Mouse (Mus musculus) cerebellum, adult 8-10 months (tissue): Measurements from ENCODE around the gene Zfand5.
"Not testable (repeated sequence)": the region's sequence is repeated elsewhere in the genome, so short reads cannot be mapped to it uniquely, and the experiment has no call there.

Experiments
- DNase-seq: peaks from one replicate; pipeline ENCODE4 v3.0.0; 2022

The Zfand5 gene

DNA sequence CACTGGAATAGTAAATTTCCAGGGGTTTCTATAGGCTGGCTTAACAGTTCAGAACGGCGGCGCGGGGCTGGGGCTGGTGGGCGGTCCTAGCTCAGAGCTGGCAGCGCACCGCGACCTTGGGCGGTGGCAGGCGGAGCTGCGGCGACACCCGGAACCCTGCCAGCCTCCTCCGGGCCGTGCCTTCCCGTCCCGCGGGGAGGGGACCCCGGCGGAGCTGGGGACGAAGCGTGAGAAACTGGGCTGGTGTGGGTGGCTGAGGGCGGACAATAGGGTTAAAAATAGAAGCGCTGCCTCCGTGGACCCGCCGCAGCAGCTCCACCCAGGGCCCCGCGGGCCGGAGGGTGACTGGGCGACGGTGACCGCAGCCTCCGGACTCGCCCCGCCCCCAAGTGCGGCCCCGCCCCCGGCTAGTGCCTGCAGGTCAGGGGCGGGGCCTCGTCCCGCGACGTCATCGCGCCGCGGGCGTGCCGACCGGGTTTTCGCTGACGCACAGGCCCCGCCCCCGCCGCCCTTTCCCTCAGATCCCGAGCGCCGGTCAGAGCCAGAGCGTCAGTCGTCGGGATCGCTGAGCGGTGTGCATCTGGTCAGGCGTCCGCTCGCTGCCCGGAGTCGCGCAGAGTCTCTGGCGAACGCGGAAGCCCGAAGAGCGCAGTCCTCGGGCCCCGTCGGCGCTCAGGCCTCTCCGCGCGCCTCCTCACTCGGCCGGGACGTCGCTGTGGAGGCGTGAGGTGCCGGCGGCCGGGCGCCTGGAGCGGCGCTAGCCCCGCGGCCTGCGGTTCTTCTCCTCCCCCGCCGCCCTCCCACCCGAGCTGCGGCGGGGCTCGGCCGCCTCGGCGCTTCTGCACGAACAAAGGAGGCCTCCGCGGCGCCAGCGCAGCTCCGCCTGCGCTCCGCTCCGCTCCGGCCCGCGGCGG is at the start of gene Zfand5:
Gene Zfand5, plus strand, starts transcription at position 538 of the 914 bp plus-strand sequence.
- DNase-seq, result peak; percentile 100

DNA sequence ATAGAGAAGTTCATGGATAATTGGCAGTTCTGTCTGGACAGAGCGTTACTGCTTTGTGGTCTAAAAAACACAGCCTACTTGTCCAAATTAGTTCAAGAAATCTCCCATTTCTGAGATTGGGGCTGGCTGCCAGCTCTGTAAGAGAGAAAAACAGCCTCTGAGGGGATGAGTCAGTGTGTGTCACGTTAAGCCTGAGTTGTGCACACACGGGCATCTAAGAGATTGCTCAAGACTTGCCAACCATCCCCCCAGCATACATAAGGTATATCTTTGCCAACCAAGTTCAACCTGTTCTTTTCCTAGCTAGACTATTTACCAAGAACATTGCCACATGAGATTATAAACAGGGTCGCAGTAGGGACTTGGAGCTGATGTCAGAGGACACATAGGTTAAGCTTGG is 44.9 kb upstream of the Zfand5 start:
- DNase-seq, result no peak

DNA sequence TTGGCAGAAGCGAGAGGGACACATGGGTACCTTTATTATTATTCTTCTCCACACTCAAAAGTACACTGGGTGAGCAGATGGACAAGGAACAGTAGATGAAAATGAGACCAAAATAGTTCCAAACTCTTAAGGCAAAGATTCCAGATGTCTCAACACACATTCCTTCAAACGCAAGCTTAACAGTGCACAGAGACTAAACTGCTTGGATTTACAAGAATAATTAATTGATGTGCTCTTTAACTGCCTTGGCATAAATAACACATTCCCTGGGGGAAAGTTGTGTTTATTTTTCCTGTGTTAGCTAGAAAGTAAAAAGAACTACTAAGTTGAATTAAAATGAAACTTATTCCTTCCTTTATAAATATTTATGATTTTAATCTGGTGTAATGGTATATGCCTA is 44.3 kb upstream of the Zfand5 start:
- no peak for DNase-seq

DNA sequence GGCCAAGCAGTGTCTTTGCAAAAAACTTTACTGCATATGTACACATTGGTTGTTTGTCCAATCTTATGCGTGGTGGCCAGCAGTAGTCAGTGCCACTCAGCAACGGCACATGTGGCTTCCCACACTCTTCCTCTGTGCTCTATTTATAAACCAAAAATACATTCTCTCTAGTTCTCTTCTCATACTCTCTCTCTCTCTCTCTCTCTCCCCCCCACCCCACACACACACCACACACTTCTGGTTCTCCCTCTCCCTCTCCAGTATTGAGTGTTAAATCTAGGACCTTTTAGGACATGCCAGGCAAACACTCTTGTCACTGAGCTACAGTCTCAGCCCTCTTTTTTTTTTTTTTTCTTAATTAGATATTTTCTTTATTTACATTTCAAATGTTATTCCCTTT is 23.3 kb upstream of the Zfand5 start:
- DNase-seq, result not testable (repeated sequence)

DNA sequence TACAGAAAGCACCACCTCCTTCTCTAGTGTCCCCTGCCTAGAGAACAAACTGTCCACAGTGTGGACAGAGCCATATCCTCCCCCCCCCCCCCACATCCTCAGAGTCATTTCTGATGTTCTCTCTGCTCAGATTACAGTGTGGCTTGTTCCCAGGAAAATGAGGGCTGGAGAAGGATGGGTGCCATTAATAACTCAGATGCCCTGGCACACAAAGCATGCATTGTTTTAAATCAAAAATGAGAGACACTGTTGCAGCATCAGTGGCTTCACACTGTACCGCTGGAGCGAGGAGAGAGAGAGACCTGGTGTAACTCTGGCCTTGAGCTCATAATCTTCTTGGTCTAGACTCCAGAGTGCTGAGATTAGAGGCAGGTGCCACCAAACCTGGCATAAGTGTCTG is 18.2 kb upstream of the Zfand5 start:
- no peak for DNase-seq

DNA sequence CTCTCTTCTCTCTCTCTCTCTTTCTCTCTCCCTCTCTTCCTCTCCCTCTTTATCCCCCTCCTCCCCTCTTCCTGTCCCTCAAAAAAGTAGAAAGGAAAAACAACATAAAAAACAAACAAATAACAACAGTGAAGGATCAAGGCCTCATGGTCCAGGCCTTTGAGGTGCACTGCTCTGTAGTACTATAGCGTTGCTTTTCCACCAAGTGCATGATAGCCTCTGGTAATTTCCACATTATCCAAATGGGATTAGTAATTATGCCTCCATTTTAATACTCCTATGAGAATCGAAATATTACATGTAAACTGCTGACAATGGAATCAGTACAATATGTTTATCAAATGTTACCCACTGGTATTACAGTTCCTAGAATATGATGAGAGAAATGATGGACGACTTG is 16.2 kb upstream of the Zfand5 start:
- no peak for DNase-seq

DNA sequence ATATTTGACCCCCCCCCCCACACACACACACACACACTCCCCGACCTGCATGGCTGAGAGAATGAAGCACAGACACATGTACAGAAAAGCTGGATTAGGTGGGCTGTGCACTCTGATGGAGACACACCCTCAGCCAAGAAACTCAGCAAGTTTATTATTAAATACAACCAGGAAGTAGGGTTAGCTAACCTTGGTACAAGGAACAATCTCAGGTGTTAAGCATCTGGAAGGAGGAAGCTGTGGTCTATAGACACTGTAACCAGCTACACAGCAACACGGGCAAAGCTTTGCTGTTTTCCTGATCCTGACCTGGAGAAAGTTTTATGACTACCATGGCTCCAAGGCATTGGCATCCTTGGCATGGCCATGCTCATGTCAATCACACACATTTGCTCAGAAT is 12.6 kb upstream of the Zfand5 start:
- DNase-seq, result no peak

DNA sequence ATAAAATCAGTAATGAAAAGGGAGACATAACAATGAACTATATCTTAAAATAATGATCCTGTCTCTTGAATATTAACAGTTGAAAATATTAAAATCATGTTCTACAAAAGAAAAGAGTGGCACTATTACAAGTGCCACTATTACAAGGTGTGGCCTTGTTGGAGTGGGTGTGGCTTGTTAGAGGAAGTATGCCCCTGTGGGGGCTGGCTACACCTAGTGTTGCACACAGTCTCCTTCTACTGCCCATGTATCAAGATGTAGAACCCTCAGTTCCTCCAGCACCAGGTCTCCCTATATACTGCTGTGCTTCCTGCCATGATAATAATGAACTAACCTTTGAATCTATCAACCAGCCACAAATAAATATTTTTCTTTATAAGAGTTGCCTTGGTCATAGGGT is 11.8 kb upstream of the Zfand5 start:
- DNase-seq, result no peak

DNA sequence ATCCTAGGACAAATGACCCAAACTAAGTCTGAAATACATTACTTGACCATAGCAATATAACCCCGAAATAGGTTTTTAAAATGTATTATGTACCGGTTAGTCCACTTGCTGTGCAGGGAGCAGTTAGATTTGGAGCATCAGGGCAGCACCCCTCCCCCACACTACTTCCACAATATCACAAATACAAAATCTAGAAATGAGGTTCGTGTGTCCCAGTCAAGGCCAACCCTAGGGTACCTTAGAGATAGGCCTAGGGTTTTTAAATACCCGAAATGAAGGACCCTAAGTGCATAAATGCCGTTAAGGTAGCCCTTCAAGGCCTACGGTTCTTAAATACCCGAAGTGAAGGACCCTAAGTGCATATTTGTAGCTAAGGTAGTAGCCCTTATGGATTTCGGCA is 892 bp upstream of the Zfand5 start:
- no peak for DNase-seq

DNA sequence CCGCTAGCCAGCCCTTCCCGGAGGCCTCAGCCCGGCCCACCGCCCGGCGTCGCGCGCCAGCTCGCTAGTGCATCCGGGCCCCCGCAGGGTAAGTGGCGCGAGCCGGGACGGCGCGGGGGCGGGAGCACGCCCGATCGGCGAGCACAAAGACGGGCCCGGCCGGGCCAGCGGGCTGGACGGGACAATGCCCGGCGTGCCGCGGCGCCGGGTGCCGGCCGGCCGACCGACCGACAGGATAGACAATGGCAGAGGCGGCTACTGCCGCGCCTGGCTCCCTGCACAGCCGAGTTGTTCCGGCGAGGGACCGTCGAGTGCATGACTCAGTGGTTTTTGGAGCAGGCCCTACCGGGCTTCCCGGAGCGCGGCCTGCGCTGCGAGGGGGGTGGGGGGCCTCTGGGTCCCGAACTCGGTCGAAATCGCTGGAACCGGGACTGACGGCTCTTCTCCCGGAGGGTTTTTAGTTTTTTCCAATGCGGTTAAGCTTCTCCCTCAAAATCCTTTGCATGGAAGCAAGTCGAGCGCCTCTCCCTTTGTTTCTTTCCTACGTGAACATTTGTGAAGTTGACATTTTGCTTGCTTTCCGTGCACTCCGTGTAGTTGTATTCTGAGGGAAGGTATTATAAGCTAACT is 692 bp downstream of the Zfand5 start:
- peak; percentile 72 for DNase-seq

DNA sequence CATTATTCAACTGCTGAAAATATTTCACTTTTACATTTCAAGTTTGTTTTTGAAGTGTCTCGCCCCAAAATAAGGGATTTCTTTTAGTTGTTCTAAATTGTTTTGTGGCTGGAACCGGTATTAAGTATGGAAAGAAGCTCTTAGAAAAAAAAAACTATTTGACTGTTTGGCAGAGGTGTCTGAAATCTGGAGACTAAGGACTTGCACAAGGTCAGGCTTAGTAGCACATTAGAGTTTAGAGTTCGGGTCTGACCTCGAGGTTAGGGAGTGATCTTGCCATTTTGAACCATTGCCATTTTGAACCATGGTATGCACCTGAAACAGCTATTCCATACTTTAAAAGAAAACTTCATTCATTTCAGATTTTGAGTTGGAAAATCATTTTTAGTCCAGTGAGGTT is 1.4 kb downstream of the Zfand5 start:
- no peak for DNase-seq

DNA sequence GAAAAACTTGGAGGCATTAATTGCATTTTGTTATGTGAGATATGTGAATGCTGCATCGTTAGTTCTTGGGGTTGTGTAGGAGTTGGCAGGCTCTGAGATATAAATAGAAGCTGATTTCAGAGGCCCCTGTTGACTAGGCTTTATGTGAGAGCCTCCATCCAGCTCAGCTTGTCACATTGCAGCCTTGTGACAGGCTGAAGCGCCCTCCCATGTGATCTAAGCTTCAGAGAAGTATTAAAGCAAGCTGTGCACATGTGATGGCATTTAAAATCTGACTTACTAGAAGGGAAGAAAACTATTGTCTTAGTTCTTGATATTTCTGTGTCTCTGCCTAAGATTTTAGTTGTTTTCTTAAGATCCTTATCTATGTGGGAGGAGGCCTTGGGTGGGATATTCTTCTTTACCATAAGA is 2.1 kb downstream of the Zfand5 start:
- DNase-seq, result peak; percentile 63

DNA sequence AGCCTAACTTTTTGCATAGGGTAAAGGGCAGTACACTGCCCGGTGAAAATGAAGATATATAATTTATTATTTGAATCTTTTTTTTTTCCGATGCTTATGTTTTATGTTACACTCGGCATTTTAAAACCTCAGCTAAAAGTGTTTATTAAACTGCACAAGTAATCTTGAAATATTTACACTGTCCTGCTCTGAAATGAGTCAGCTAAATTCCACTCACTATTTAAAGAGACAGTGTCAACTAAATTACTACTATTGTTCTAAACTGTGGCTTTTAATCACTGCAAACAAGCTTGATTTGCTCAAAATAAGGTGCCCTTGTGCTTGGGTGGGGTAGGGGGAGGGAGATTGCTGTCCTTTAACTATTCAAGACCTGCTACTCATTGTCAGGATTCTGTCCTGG is 2.6 kb downstream of the Zfand5 start:
- DNase-seq, result no peak

DNA sequence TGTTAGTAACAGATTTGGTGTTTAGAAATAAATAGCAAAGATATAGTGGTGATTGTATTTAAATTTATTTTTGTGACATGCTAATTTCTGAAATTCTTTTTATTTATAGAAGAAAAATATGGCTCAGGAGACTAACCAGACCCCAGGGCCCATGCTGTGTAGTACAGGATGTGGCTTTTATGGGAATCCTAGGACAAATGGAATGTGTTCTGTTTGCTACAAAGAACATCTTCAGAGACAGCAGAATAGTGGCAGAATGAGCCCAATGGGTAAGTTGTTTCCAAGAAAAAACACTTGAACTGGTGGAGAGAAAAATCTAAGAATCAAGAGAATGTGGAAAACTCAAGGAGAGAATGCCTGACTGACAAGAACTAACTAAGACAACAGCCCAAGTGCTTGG is 4.2 kb downstream of the Zfand5 start:
- DNase-seq, result no peak

DNA sequence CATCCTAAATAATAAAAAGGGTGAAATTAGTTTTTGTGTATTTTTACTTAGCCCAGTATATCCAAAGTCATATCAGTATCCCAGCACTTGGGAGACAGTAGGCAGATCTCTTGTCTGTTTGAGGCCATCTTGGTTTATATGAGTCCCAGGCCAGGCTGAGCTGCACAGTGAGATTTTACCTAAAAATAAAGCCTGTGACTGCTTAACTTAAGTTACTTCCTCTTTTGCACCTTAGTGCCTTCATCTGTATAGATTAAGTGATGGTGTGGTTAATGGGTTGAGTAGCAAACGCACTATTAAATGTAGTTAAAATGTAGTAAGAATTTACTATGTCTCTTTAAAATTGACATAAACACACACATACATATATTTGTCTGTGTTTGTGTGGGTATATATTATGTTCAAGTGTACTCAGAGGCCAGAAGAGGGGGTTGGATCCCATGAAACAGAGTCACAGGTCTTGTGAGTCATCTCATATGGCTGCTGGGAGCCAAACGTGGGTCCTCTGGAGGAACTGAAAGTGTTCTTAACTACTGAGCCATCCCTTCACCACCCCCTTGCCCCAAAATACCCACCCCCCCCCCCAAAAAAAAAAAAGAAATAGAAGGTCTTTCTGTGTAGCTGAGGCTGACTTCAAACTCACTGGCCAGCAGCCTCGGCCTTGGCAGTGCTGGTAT is 14.5 kb downstream of the Zfand5 start:
- no peak for DNase-seq

DNA sequence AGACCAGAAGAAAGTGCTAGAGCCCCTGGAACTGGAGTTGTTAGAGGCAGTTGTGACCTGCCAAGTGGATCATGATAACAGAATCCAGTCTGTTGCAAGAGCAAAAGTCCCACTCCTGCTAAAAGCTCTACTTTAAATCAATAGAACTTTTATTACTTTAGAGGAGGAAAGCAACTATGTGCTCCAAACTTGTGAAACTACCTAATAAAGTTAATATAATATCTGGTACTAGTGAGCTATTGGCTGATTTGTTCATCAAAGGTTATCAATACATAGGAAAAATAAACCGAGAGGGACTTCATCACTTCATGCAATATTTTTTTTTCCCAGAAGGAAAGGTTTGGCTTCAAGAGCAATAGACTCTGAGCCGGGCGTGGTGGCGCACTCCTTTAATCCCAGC is 25.3 kb downstream of the Zfand5 start:
- no peak for DNase-seq

DNA sequence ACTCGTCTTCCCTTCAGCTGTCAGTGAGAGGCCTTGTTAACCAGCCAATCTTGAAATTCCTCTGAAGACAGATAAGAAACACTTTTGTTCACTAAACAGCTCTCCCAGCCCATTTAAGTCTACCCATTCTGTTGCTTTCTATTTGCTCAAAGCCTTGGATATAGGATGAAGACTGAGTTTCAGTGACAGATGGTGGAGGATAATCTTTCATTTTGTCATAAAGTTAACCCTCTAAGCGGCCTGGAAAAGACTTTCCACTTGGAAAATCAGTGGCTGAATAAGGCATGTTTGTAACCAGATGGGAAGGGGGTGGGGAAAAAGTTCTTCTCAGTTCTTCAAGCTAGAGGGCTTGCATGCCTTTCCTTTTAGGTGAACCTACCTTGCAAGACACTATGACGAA is 29.7 kb downstream of the Zfand5 start:
- no peak for DNase-seq

DNA sequence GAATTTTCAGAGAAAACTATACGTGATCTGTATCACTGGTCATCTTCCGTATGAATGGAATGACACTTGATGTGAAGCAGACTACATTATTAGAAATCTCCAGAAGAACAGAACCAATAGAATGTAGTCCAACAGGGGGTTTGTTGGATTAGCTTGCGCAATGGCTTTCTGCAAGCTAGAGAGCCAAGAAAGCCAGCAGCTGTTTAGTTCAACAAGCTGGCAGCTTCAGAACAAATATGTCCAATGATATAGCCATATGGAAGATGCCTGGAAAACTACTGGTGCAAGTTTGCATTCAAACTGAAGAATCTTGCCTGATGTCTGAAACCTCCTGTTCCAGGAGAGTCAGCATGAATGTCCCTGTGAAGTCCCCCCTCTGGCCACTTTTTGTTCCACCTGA is 35.7 kb downstream of the Zfand5 start:
- no peak for DNase-seq

DNA sequence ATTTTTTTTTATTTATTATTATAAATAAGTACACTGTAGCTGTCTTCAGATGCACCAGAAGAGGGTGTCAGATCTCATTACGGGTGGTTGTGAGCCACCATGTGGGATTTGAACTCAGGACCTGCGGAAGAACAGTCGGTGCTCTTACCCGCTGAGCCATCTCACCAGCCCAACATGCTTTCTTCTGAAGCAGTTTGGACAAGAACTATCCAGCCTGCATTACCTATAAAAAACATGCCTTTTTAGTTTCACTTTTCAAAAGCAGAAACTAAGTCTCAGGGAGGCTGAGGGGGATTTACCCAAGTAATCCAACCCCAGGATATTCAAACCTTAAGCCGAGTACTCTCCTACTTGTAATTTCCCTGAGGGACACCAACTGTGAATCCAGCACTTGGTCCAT is 38.3 kb downstream of the Zfand5 start:
- not testable (repeated sequence) for DNase-seq

DNA sequence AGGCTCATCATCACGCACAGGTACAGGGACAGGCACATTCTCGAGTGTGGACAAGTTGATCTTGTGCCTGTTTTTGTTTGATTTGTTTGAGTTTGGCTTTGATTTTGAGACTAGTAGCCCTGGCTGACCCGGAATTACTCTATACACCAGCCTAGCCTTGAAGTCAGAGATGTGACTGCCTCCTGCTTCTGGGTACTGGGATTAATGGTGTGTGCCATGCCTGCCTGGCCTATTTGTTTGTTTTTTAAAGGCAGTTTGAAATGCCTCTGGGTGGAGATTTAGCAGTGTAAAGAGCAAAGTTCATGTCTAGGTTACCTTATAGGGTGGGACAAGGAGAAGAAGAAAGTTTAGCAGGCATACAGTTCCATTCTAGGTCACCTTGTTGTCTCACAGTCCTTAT is 43.6 kb downstream of the Zfand5 start:
- DNase-seq, result no peak

DNA sequence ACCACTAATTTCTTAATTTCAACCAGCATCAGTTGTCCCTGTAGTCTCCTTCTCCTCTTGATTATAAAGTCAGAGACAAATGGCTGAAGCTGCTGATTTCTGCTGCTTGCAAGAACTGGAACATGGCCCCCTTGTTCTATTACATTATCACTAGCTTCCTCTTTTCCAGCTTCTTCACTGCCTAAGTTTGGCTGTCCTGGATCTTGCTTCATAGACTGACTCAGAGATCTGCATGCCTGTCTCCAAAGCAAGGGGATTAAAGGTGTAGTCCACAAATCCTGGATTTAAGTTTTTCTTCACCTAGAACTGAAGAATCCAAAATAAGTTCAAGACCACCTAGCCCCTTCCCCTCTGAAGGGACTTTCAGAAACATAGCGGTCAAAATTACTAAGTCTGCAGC is 47.5 kb downstream of the Zfand5 start:
- DNase-seq, result no peak

DNA sequence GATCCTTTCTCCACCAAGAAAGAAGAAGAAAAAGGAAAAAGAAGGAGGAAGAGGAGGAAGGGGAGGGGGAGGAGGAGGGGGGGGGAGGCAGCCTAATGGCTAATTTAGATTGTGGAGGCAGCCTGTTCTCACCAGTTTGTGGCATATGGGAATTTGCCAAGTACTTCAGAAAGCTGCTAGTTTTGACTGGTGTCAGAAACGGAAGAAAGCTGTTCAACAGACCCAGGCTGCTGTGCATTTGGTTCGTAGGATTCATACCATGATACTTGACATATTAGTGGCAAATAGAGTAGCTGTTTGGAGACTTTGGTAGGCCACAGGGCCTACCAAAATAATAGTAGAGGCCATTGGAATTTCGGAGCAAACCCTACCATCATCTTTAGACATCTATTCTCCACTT is 53.3 kb downstream of the Zfand5 start:
- no peak for DNase-seq

DNA sequence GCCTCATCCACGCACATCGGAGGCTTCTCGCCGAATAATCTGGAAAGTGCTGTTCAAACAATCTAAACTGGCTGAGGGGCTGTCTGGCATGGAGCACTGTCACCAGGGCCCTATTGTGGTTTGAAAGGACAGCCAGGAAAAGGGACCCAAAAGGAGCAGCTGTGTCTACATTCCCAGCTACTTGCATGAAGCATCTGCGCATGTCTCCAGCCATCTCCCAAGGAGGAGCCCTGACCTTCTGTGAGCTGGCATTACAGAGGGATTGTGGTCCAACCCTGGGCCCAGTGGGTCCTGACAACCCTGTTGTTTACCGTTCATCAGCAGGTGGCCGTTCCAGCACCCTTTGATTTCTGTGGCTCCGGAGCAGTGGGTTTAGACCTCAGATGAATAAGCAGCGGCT is 56.9 kb downstream of the Zfand5 start:
- DNase-seq, result no peak

DNA sequence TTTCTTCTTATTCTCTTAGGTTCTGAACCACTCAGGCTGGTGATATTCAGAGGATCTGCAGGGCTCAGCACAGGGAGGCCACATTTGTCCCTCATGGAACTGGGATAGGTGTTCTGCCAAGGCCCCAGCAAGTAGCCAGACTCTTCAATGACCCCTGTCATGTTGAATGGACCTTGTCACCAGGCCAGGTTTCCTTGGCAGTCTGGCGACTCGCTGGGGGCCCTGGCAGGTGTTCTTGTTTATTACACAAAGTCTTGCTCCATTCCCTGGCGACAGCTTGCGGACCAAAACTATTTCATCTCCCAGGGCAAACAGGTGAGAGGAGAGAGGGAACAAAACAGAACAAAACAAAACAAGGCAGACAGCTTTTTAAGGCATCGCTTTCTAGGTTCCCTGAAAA is 57.7 kb downstream of the Zfand5 start:
- peak; percentile 62 for DNase-seq
